Mouse (Mus musculus) mouse embryonic stem cell (cell line): ENCODE results near the gene Morc2a.
"Not testable (repeated sequence)": the region's sequence is repeated elsewhere in the genome, so short reads cannot be mapped to it uniquely, and the experiment has no call there.

ENCODE experiments used
- in situ Hi-C, 2 experiments: fragments of 300-500 bp; cut with MboI; formaldehyde crosslinking; loops; 1 replicate in 1 of 2; 3 replicates in 1 of 2; pipeline ENCODE4 v1.14.3; 2019 to 2020; ENCODE audit warnings: low sequenced_read_pairs in 2 of 2, low pct_unique_long_range_greater_than_20kb in 1 of 2, mixed read lengths in 1 of 2; ENCODE audit not compliant: unreplicated experiment in 1 of 2

Gene Morc2a

DNA sequence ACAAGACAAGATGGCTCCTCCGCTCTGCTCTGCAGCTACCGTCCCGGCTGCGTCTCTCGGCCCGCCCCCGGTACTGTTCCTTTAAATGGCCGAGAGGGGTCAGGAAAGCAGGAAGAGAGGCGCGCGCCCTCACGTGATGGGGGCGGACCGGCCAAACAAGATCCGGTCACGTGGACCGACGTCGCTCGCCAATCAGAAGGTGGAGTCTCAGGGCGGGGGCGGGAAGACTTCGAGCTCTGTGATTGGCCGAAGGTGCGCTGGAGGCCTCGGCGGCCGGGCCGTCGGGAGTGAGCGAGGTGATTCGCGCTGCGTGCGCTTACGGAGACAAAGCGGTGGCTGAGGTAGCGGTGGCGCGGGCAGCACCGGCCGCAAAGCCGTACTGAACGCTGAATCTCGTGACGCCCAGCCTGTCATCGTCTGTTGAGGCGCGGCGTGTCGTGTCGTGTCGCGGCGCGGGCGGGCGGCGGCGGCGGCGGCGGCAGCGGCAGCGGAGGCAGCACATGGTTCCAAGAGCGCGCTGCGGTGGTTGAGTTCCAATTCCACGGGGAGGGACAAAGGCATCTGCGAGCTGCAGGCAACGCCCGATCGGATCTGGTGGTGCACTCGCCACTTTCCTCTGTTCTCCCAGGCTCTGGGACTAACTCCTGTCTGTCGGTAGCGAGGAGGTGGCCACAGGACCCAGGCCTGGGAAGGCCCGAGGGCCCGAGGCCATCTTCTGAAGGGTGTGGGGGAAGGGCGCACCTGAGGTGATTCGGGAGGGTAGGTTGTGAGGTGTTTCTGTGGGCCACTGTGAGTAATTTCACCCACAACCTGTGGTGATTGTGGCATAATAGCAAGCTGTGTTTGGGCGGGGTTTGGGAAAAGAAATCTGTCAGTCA, at the start of gene Morc2a:
TSS of gene Morc2a (plus strand) at position 228 of the 878 bp plus-strand sequence.
- in situ Hi-C loops, result no loop called here

DNA sequence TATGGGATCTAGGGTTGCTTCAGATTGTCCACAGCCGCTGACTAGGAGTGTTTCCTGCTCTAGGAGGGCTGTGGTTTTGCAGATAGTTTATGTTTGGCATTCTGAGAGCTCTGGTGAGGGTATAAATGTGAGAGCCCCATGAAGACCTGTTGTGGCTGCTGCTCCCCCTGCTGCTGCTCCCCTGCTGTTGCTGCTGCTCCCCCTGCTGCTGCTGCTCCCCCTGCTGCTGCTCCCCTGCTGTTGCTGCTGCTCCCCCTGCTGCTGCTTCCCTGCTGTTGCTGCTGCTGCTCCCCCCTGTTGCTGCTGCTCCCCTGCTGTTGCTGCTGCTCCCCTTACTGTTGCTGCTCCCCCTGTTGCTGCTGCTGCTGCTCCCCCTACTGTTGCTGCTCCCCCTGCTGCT, 47.0 kb upstream of the Morc2a start:
- in situ Hi-C loops, result not testable (repeated sequence)

DNA sequence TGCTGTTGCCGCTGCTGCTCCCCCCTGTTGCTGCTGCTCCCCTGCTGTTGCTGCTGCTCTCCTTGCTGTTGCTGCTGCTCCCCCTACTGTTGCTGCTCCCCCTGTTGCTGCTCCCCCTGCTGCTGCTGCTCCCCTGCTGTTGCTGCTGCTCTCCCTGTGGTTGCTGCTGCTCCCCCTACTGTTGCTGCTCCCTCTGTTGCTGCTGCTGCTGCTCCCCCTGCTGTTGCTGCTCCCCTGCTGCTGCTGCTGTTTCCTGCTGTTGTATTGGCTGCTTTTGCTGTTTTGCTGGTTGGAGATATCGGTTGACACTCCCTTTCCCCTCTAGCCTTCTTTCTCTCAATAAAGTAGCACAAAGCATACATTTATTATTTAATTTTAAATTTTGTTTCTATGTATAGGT, 46.3 kb upstream of the Morc2a start:
- in situ Hi-C loops, result not testable (repeated sequence)

DNA sequence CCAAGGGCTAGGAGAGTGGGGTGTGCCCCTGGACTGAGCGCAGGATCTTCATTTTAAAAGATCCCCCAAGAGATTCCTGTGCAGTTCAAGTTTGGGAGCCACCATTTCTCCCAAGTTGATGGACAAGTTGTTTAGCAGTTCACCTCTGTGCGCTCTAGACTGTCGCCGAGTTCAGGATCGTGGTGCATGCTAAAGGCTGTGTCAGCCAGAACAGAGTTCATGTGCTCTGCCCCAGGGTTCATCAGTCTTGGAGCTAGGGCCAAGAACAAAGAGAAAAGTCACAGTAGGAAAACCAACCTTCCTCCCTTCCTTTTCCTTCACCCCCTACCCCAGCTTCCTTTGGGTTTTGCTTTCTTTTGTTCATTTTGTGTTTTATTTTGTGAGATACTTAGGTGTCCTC, 42.5 kb upstream of the Morc2a start:
- in situ Hi-C loops, result no loop called here

DNA sequence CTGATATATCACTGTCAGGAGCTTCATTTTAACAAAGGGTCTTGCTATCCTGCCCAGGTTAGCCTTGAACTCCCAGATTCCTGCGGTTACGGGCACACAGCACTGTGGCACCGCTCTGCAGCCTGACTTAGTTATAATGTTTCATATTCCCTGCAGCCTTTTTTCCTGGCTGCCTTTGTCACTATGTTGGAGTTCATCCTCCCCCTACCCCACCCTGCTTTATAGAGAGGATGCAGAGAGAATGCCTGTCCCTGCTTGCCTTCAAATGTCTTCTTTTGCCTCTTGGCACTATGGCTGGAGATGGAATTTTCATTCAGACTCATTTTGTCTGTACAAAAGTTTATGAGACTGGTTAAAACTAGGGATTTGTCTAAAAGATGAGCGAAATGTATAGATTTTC, 33.4 kb upstream of the Morc2a start:
- in situ Hi-C loops, result no loop called here

DNA sequence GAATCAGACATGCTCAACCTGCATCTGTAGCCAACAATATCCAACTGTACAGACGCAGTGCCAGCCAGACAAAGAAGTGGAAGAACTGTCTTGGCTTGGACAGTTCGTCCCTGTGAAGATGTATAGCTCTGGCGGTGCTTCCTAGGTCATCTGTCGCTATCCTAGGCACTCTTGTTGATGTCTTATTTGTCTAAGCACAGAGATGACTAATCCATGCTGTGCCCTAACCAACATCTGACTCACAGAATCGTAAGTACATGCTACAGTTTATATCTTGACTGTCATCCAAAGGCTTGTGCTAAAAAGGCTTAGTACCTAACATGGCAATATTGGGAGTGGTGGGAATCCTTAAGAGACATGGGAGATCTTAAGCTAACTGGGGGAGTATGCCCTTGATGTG, 26.2 kb upstream of the Morc2a start:
- in situ Hi-C loops, result no loop called here

DNA sequence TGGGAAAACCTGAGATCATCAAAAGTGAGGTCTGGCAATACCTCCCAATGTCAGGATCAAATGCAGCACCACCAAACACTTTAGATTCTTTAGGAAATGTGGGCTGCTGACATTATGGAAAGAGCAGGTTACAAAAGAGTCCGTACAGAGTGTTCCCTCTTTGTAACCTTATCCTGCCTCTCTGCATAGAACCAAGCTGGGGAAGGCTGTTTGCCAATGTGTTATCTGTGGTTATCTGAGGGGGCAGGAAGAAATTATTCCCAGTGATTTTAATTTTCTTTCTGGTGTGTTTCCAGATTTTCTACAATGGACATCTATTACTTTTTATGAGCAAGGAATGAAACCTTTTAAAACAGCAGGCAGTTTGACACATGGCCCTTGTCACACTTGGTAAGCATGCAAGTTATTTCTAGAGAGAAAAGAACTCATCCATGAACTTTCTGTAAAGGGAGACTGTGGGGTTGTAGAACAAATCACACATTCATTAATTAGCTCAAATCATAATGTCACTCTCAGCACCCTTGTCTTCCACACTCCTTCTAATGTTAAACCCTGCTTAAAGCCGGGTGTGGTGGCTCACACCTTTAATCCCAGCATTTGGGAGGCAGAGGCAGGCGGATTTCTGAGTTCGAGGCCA, 24.5 kb upstream of the Morc2a start:
- in situ Hi-C loops, result no loop called here

DNA sequence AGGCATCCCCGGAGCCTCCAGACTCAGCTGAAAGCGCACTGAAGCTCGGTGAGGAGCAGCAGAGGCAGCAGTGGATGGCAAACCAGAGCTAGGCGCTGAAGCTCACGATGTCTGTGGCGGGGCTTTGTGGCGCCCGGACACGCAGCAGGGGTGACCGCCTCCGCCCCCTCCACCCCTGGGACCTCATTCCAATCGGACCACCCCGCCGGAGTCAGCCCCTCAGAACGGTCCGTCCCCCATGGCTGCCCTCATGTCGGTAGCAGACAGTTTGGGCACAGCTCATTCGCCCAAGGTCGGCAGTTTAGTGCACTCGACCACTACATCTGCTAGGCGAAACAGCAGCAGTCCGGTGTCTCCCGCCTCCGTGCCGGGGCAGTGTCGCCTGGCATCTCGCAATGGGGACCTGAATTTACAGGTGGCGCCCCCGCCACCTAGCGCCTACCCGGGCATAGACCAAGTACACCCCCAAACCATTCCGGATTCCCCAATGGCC, 19.9 kb upstream of the Morc2a start:
- in situ Hi-C loops, result no loop called here

DNA sequence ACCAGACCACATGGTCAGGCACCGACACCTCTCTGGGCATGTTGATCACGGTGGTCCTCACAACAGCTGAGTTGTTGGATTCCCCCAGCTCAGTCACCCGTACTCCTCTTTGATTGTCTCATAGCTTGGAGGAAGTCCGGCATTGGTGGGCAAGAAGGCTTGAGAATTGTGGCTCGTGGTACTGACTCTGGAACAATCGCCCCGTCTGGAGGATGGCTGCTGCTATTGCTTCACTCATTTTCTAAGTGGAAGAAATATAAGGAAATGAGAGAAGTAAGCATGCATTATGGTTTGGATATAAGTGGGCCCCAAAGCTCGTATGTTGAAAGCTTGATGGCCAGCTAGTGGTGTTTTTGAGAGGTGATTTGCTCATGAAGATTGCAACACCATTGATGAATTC, 15.7 kb upstream of the Morc2a start:
- in situ Hi-C loops, result not testable (repeated sequence)

DNA sequence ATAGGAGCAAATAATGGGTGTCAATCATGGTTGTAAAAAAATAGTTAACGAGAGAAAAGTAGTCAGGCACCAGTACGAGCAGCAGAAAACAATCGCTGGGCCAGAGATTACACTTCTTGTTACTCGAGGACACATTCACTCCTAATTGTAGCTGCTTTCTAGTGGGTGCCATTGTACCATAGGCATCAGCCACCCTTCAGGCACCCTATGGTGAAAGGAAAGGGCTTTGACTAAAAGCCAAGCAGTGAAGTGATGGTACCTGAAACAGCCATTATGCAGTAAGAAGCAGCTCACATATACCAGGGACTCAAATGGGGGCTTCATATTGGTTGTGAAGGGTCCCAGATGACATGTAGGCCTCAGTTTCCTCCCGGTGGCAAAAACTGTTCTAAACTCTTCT, 1.3 kb upstream of the Morc2a start:
- in situ Hi-C loops, result no loop called here

DNA sequence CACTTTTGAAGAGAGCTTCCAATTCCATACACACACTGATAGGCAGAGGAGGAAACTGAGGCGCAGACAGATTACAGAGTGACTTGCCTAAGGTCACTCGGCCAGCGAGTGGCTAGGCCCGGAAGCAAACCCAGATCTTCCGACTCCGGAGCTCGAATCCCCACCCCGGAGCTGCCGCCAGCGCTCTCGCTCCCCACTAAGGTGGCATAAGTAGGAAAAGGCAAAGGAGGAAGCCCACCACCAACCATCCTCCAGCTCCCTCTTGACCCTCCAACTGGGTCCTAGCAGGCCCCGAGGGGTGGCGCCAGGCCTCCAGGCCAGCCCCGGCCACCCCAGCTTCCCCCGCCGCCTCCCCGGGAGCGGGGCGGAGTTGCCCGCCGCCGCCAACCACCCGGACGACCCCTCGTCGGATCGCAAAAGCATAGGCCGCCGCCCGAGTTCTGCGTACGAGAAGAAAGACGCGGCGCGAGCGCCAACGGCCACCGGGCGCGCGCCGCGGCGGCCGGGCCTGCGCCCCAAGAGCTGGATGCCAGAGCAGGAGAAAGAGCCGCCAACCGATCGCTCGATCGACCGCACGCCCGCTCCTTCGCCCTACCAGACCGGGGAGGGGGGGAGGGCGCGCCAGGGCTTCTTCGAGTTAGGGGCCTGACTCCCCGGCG, 557 bp upstream of the Morc2a start:
- in situ Hi-C loops, result no loop called here

DNA sequence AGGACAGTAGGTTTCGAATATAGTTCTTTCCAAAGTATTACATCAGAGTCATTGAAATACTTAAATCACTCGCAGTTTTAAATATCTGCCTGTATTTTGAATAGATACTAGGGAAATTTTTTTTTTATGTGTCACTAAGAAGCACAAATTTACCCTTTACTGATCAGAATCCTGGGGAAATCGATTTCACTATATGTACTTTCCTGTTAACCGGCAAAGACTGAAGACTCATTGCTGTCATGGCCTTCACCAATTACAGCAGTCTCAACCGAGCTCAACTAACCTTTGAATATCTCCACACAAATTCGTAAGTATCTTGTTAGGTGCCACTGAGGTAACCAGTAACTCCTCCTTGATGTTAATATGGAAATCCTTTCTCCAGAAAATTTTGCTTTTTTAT, 1.1 kb downstream of the Morc2a start:
- in situ Hi-C loops, result loop anchor here in 1 of 2 experiments (25.0 kb wide), 1 partner anchor 413 kb away; no protein-coding TSS in a partner anchor

DNA sequence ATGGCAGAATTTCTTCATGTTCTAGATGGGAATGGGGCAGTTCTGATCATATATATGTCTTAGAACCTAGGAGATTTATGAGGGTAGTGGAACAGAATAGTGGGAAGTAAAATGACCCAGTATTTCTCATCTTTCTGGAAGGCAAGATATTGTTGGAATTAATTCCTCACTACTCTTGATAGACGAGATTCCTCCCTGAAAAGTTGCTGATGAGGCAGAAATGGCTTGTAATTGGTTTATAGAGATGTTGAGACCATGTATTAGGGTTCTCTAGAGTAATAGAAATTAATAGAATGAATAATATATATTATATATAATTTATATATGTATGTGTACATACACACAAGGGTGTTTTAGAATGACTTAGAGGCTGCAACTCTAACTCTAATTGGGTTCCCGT, 13.0 kb downstream of the Morc2a start:
- in situ Hi-C loops, result loop anchor here in 1 of 2 experiments (25.0 kb wide), 1 partner anchor 425 kb away; no protein-coding TSS in a partner anchor

DNA sequence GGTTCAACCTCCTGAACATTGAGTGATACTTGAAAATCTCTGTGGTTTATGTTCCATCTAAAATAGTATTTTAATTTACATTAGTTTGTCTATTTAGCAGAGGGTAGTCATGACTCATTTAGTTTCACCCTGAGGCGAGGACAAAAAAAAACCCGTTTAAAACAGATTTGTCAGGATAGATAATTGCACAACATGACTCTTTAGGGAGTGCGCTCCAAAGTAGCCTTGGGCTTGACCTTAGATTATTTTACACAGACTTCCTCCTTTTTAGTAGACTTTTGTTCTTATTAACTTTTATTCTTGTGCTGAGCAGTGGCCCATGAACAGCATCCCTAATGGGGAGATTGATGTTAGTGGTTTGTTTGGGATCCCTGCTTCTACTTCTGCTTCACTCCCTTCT, 18.5 kb downstream of the Morc2a start:
- in situ Hi-C loops, result loop anchor here in 1 of 2 experiments (25.0 kb wide), 1 partner anchor 430 kb away; no protein-coding TSS in a partner anchor

DNA sequence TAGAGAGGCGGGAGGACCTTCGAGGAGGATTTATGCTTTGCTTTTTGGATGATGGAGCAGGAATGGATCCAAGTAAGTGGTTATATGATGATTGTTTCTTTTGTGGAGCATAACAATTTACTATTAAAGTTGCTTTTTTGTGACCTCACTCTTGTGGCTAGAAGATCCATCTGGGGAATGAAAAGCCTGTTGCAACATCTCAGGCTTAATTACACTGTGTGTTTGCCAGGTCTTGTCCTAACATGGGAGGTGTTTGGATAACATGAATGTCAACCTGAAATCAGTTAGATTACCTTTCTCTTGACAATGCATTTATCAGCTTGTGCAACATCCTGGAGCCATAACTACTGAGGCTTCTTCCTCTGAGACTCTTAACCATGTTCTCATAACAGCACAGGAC, 19.8 kb downstream of the Morc2a start:
- in situ Hi-C loops, result loop anchor here in 1 of 2 experiments (25.0 kb wide), 1 partner anchor 431 kb away; no protein-coding TSS in a partner anchor

DNA sequence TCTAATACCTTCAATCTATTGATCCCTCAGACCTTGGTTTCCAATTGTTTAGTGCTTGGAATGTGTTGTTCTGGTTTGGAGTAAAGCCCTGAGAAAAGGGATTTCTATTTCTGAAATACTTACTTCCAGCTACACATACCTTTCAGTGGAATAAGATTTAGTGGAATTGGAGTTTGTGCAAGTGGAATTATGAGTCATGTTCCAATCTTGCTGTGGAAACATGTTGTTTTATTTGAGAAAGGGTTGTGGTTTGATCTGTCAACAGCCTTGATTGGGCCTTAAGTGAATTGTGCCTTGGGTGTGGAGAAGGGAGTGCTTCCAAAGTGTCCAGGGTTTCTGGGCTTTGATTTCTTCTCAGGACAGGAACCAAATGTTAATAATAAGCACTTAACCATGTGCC, 20.9 kb downstream of the Morc2a start:
- in situ Hi-C loops, result loop anchor here in 1 of 2 experiments (25.0 kb wide), 1 partner anchor 433 kb away; no protein-coding TSS in a partner anchor

DNA sequence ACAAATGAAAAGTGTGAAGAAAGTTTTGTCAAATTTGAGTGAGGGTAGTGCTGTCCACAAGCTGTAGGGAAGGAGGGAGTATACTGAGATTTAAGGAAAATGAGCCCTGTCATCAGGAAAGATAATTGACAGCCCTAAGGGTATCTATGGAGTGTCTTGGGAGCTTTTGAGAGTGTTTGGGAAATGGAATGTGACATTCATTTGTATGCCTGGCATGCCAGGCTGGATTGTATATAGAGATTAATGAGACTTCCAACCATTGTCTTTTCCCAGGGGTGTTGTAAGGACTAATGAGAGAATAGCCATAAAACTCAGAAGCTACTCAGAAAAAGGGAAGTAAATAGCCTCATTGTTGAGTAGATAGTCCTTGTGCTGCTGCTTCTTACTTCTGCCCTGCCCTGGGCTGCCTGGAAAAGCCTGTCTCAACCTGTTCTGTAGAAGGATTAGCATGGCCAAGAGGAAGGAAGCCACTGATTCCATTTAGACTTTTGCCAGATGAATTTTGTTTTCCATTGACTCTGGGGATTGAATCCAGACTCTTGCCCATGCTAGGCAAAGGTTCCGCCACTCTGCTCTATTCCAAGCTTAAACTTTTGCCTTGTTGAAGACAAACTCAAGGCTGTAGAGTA, 22.1 kb downstream of the Morc2a start:
- in situ Hi-C loops, result loop anchor here in 1 of 2 experiments (25.0 kb wide), 1 partner anchor 434 kb away; no protein-coding TSS in a partner anchor

DNA sequence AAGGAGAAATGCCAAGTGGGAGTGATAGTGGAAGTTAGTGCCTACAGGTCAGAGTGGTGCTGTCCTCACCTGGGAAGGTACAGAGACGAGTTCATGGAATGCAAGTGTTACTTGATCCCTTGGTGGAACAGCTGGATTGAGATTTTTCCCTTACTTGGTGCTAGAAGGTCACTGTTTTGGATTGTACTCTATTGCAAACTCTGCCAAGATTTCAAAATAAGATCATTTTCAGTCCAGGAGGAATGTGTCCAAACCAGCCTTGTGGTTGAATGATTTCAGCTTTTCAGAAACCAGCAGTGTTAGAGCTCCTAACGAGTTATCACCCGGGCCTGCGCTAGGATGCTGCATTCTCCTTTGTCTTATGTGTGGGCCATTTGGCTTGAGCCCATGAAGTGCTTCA, 25.6 kb downstream of the Morc2a start:
- in situ Hi-C loops, result loop anchor here in 1 of 2 experiments (25.0 kb wide), 1 partner anchor 437 kb away; no protein-coding TSS in a partner anchor
